Mouse (Mus musculus) neural tube, embryonic 14.5 days (tissue): Measurements from ENCODE around the gene Osbpl2. TPM values are rescaled to one million over a fixed set of nuclear protein-coding genes. Genes with fewer than 3 reads are reported as not detected.

Source experiments
- ATAC-seq: fragments of 200-750 bp; cut with Nextera tagmentation; 2 replicates; pipeline ENCODE4 v1.8.0; 2017; ENCODE audit warnings: low read depth, mild to moderate bottlenecking, moderate TSS enrichment, moderate library complexity
- H3K27ac ChIP-seq: fragments of 300-500 bp; sonication (generic); 2 replicates; pipeline ENCODE4 v1.5.1; 2014; ENCODE audit warnings: low read depth, mild to moderate bottlenecking, control low read depth, low read length, moderate library complexity, mixed read lengths
- H3K27me3 ChIP-seq: fragments of 300-500 bp; sonication (generic); 2 replicates; pipeline ENCODE4 v1.6.1; 2014; ENCODE audit warnings: low read length; ENCODE audit not compliant: control insufficient read depth, insufficient read depth
- H3K36me3 ChIP-seq: fragments of 300-500 bp; sonication (generic); 2 replicates; pipeline ENCODE4 v1.6.1; 2014; ENCODE audit warnings: low read length, mixed read lengths; ENCODE audit not compliant: control insufficient read depth, insufficient read depth
- H3K4me1 ChIP-seq: fragments of 300-500 bp; sonication (generic); 2 replicates; pipeline ENCODE4 v1.6.1; 2014; ENCODE audit warnings: low read length; ENCODE audit not compliant: control insufficient read depth, insufficient read depth
- H3K4me2 ChIP-seq: fragments of 300-500 bp; sonication (generic); 2 replicates; pipeline ENCODE4 v1.6.1; 2014; ENCODE audit warnings: mild to moderate bottlenecking, low read depth, low read length, control low read depth
- H3K4me3 ChIP-seq: fragments of 300-500 bp; sonication (generic); 2 replicates; pipeline ENCODE4 v1.5.1; 2014; ENCODE audit warnings: low read depth, low read length, control low read depth, mixed read lengths
- H3K9ac ChIP-seq: fragments of 300-500 bp; sonication (generic); replicated peaks from 2 replicates; pipeline ENCODE4 v1.6.1; 2014; ENCODE audit warnings: low read depth, mild to moderate bottlenecking, control low read depth, low read length, mixed read lengths
- H3K9me3 ChIP-seq: fragments of 300-500 bp; sonication (generic); 2 replicates; pipeline ENCODE4 v1.6.1; 2016; ENCODE audit warnings: low read length; ENCODE audit not compliant: control insufficient read depth
- WGBS: fragments of 180-500 bp; shearing (Covaris S2); extraction: QIAGEN DNeasy Blood & Tissue Kit; methylation state at CpG from one replicate; pipeline ENCODE4 v1.1.7; 2014; 5-methylcytosine and 5-hydroxymethylcytosine counted together
- polyA plus RNA-seq: library from polyadenylated mRNA; unstranded; fragments of >200 nt; fragmentation: Nextera tagmentation; extraction: Ambion mirVana; gene quantifications from 2 replicates; pipeline ENCODE4 v1.2.1, GENCODE M21; 2014

The Osbpl2 gene
- polyA plus RNA-seq, 1 experiment from 2014 or later: 78.2 TPM

DNA sequence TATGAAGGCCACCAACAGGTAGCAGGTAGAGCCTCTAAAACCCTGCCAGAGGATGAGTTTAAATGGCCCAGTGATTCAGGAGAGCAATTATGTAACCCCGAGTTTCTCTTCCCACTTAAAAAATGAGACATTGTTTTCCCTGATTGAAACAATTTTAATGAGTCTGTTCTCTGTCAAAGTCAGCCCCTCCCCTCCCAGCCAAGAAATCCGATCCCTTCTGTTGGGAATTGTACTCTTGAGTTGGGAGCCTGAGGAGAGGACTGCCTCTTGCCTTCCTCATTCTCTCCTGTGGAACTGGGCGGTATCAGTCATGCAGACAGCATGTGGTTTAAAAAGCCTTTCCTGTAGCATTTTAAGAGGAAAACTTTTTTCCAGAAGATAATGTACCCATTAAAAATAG is 34.5 kb upstream of the Osbpl2 start:
- H3K27me3 ChIP-seq: no peaks in the 10 kb centered on the region
- no peaks in the 10 kb centered on the region for H3K9me3 ChIP-seq
- no peak overlapping the region for H3K4me3 ChIP-seq
- no peak overlapping the region for H3K4me2 ChIP-seq
- ATAC-seq: no peak
- H3K9ac ChIP-seq: no peak overlapping the region
- peaks cover 14% of the 10 kb centered on the region; the same call in 1 of the 2 replicates for H3K36me3 ChIP-seq
- H3K4me1 ChIP-seq: no peaks in the 10 kb centered on the region
- 44% methylated on average over 3 of the region's 3 CpGs for WGBS
- H3K27ac ChIP-seq: no peak overlapping the region

DNA sequence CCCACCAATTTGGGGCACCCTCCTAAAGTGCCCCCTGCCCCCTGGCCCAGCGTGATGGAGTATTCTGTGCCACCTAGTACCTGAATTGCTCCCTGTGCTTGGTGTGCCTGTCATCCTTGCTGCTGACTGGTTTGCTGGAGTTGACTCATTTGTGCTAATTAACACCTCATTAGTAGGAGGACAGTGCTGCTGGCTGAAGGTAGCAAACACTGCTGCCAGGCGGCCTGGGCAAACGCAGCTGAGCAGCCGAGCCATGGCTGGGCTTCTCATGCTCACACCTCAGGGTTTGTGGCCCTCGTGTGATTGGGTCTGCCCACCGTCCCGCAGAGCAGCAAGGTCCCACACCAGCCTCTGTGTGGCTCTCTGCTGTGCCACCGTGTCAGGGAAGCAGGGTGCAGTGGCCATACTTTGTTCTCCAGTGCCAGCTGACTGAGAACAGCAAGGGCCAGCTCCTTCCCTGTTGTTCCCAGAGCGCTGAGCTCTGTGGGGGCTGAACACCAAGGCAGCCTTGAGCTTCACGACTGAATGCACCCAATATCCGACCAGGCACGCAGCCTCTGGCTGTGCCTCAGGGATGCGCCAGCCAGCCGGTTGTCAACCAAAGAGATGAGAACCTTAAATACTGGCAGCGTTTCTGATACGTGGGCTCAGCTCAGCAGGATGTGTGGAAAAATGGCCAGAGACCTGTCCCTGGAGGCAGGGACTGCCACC is 33.0 kb upstream of the Osbpl2 start:
- no peaks in the 10 kb centered on the region for H3K4me1 ChIP-seq
- ATAC-seq: no peak
- H3K36me3 ChIP-seq: peaks cover 14% of the 10 kb centered on the region; the same call in 1 of the 2 replicates
- WGBS: 69% methylated on average over 16 of the region's 16 CpGs
- H3K4me3 ChIP-seq: no peak overlapping the region
- H3K27ac ChIP-seq: no peak overlapping the region
- H3K4me2 ChIP-seq: no peak overlapping the region
- H3K9ac ChIP-seq: no peak overlapping the region
- H3K9me3 ChIP-seq: no peaks in the 10 kb centered on the region
- no peaks in the 10 kb centered on the region for H3K27me3 ChIP-seq

DNA sequence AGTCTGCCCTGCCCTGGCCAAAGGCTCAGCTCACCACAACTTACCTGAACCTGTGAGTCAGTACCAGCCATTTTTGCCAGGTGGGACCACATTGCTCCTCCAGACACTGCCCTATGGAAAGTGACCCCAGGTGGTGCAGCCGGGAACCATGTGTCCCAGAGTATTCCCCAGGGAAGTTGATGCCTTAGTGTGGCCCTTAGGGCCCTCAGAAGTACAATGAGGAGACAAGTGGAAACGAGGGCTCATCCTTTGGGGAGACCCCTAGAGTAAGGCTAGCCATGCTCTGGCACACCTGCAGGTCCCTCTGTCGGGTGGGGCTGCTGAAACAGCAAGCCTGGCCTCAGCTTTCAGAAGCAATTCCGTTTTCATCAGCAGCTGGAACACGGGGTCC is 32.5 kb upstream of the Osbpl2 start:
- no peak for ATAC-seq
- H3K4me3 ChIP-seq: no peak overlapping the region
- peaks cover 14% of the 10 kb centered on the region; the same call in 1 of the 2 replicates for H3K36me3 ChIP-seq
- no peak overlapping the region for H3K9ac ChIP-seq
- WGBS: 80% methylated on average over 5 of the region's 5 CpGs
- no peaks in the 10 kb centered on the region for H3K4me1 ChIP-seq
- H3K27ac ChIP-seq: no peak overlapping the region
- H3K9me3 ChIP-seq: no peaks in the 10 kb centered on the region
- no peak overlapping the region for H3K4me2 ChIP-seq
- no peaks in the 10 kb centered on the region for H3K27me3 ChIP-seq

DNA sequence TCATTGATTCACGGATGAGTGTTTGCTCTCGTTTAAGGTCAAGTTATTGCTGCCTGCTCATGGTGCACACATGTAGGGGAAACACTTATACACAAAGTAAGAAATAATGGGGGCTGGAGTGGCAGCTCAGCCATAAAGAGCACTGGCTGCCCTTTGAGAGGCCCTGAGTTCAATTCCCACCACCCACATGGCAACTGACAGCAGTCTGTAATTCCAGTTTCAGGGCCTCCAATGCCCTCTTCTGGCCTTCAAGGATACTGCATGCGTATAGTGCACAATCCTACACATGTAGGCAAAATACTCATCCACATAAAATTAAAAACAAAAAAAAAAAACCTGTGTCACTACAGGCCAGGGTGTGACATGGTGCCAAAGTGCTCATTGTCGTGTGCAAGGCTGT is 31.6 kb upstream of the Osbpl2 start:
- Histone ChIP-seq H3K27ac (no peak overlapping the region), H3K36me3 (peaks cover 14% of the 10 kb centered on the region; the same call in 1 of the 2 replicates), H3K9me3 (no peaks in the 10 kb centered on the region), H3K4me1 (no peaks in the 10 kb centered on the region), H3K4me3 (no peak overlapping the region), H3K27me3 (no peaks in the 10 kb centered on the region), H3K4me2 (no peak overlapping the region), H3K9ac (no peak overlapping the region)
- no peak for ATAC-seq
- 88% methylated on average over 4 of the region's 4 CpGs for WGBS

DNA sequence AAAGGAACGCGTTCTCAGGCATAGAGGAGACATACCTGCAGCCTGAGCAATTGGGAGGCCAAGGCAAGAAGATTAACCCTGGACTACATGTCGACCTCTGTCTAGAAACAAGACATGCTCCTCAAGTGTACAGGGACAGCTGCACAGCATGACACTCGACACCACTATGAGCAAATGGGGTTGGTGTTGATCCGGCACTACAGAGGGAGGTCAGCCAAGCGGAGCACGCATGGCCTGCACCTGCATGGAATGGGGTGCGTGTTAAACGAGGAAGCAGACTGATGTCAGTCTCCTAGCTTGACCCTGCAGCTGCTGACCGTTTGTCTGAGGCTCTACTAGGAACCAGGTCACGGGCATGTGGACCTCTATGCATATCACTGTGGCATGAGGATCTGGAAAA is 28.8 kb upstream of the Osbpl2 start:
- Histone ChIP-seq H3K4me1 (no peaks in the 10 kb centered on the region), H3K4me2 (no peak overlapping the region), H3K27me3 (no peaks in the 10 kb centered on the region), H3K9me3 (no peaks in the 10 kb centered on the region), H3K4me3 (no peak overlapping the region), H3K9ac (no peak overlapping the region), H3K27ac (no peak overlapping the region), H3K36me3 (0 out of 2 replicates have a peak, but pooled peaks cover 3% of the 10 kb centered on the region)
- ATAC-seq: no peak
- WGBS: 72% methylated on average over 11 of the region's 11 CpGs

DNA sequence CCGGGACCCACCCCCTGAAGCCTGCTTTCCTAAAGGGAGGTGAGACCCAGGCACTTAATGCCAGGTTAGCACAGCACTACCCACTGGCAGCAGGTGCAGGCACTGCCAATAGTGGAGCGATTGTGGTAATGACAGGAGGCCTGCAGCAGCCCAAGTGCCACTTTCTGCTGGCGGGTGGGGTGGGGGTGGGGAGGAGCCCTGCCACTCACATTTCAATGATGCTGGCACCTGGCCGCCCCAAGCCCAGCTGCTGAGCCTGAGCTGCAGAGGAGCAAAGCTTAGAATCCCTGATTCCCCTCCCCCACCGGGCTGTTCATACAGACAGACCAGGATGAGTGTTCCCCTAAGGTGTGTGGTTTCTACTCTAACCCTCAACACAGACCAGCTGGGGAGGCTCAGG is 23.4 kb upstream of the Osbpl2 start:
- Histone ChIP-seq H3K4me2 (no peak overlapping the region), H3K9ac (no peak overlapping the region), H3K27me3 (peaks cover 3% of the 10 kb centered on the region; the same call in 1 of the 2 replicates), H3K27ac (no peak overlapping the region), H3K4me1 (peaks cover 3% of the 10 kb centered on the region; the same call in 1 of the 2 replicates), H3K36me3 (no peaks in the 10 kb centered on the region), H3K9me3 (no peaks in the 10 kb centered on the region), H3K4me3 (no peak overlapping the region)
- 28% methylated on average over 5 of the region's 5 CpGs for WGBS
- 0 out of 2 replicates have a peak, but pooled peaks have one; percentile 36 for ATAC-seq

DNA sequence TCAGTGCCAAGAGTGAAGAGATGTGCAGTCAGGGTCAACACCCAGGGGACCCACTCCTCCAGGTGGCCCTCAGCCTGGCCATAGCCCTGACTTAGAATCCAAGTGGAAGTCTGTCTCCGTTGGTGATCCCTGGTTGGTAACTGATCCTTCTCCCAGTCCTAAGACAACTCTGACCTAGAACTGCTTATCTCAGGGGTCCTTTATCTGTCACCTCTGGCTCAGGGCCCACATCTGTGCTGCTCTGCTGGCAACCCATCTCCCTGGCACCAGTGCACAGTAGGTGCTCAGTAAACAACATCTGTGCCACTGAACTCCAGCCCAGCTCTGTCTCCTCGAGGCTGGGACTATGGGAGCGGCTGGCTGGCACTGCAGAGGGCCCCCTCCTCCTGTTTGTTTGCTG is 21.5 kb upstream of the Osbpl2 start:
- no peak for ATAC-seq

DNA sequence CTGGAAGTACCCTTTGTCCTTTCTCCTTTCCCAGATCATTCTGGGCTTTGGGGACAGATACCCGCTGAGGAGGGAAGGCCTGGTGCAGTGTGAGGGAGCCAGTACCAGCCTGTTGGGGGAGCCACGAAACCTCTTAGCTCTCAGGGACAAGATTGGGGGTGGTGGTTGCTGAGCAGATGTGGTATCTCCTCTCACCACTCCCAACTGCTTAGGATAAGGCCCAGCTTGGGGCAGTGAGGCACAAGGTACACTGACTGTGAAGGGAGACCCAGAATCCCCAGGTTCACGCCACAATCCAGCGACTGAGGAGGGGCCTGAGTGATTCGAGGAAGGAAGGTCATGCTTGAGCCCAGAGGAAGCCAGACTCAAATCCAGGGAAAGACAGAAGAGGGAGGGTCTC is 20.9 kb upstream of the Osbpl2 start:
- Histone ChIP-seq H3K27ac (no peak overlapping the region), H3K4me2 (no peak overlapping the region), H3K9me3 (no peaks in the 10 kb centered on the region), H3K4me1 (peaks cover 8% of the 10 kb centered on the region; the same call in 1 of the 2 replicates), H3K9ac (no peak overlapping the region), H3K4me3 (no peak overlapping the region), H3K36me3 (no peaks in the 10 kb centered on the region), H3K27me3 (peaks cover 11% of the 10 kb centered on the region; the same call in 1 of the 2 replicates)
- no peak for ATAC-seq
- WGBS: 39% methylated on average over 5 of the region's 5 CpGs

More for the DNA sequence above, 21.5 kb upstream of the Osbpl2 start:
- no peak overlapping the region for H3K4me2 ChIP-seq
- H3K9me3 ChIP-seq: no peaks in the 10 kb centered on the region
- H3K36me3 ChIP-seq: no peaks in the 10 kb centered on the region
- no peak overlapping the region for H3K27ac ChIP-seq
- H3K4me1 ChIP-seq: peaks cover 3% of the 10 kb centered on the region; the same call in 1 of the 2 replicates
- WGBS: 30% methylated on average over 3 of the region's 3 CpGs
- H3K9ac ChIP-seq: no peak overlapping the region
- H3K4me3 ChIP-seq: no peak overlapping the region
- H3K27me3 ChIP-seq: peaks cover 11% of the 10 kb centered on the region; the same call in 1 of the 2 replicates

DNA sequence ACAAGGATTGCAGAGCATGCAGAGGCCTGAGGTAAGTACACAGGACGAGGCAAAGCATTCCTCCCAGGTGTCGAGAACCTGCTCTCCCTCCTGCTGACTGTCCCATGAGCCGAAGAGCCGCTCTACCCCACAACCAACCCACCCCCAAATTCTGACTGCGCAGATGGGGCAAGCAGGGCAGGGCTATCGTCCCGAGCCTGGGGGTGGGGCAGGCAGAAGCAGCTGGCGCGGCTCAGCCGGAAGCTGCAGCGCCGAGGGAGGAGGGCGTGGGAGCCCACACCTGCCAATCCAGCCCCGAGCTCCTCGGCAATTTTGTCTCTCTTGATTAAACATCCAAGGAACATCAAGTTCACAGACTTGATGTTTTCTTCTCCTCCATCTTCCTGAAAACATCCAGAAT is 19.6 kb upstream of the Osbpl2 start:
- no peak for ATAC-seq
- Histone ChIP-seq H3K4me2 (no peak overlapping the region), H3K4me3 (no peak overlapping the region), H3K27ac (no peak overlapping the region), H3K36me3 (no peaks in the 10 kb centered on the region), H3K4me1 (peaks cover 18% of the 10 kb centered on the region), H3K9me3 (no peaks in the 10 kb centered on the region), H3K9ac (no peak overlapping the region; the same call in 1 of the 2 replicates), H3K27me3 (peaks cover 21% of the 10 kb centered on the region)
- WGBS: 3% methylated on average over 15 of the region's 15 CpGs
